In the genomic region with DNA sequence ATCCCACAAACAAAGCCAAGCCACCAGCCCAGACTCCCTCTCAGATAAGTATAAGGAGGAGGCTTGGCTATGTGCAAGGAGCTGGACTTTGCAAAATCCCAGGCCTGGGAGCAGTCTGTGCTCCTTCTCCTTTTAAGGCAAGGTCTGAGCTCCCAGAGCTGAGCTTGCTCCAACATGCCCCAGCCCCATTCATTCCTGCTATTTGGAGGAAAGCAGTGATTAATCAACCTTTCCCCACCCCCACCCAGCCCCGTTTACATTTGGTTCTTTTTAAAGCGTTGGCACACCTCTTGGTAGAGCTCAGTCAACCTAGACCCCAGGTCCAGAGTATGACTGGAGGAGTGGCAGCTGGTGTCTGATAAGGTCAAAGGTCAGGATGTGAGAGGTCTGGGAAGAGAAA, we compare ENCODE assay signal across 20 mouse cellular contexts. TPM values are rescaled to one million over a fixed set of nuclear protein-coding genes. Genes with fewer than 3 reads are reported as not detected.
DNase-seq lines count a peak whose midpoint lies in the region; ATAC-seq lines count a peak whose summit lies in the region.
"Had no signal": no experiment of that assay in that cellular context is flagged by ENCODE, and none has a peak within 500 bp of the region (broad histone marks: within the 10 kb centered on the region; RNA-seq: fewer than 3 reads in every experiment).

No protein-coding gene starts in this region.

- H3K27ac ChIP-seq in heart, embryonic 10.5 days, result peak overlapping the region; percentile 73
- peak overlapping the region; percentile 37; the same call in 1 of the 2 replicates for H3K27ac ChIP-seq in kidney, embryonic 16.5 days (ENCODE audit: low read length)
- peak overlapping the region; percentile 37 for H3K27ac ChIP-seq in limb, embryonic 10.5 days
- no peak overlapping the region for H3K27ac ChIP-seq in forebrain, embryonic 13.5 days
- H3K27ac ChIP-seq: embryonic facial prominence, embryonic 12.5 days; forebrain, embryonic 10.5 days; hindbrain, embryonic 12.5 days; limb, embryonic 15.5 days had no signal

- peaks cover 10% of the 10 kb centered on the region for H3K36me3 ChIP-seq in heart, embryonic 10.5 days
- no peaks in the 10 kb centered on the region for H3K36me3 ChIP-seq in kidney, embryonic 16.5 days (ENCODE audit: insufficient read depth, low read length)
- no peaks in the 10 kb centered on the region for H3K36me3 ChIP-seq in limb, embryonic 10.5 days
- H3K36me3 ChIP-seq in forebrain, embryonic 13.5 days (ENCODE audit: poor library complexity, severe bottlenecking), result no peaks in the 10 kb centered on the region
- H3K36me3 ChIP-seq: embryonic facial prominence, embryonic 12.5 days; forebrain, embryonic 10.5 days; hindbrain, embryonic 12.5 days; limb, embryonic 15.5 days had no signal

- DNase-seq in heart, embryonic 10.5 days (ENCODE audit: low spot score), result no peak
- no peak for DNase-seq in heart, adult 9 months (ENCODE audit: low spot score in 2 of 2)
- no peak for DNase-seq in kidney, postnatal 25 days
- DNase-seq in NIH3T3 (ENCODE audit: low read depth), result peak; percentile 96
- peak; percentile 39 for DNase-seq in limb, embryonic 10.5 days (ENCODE audit: low spot score)
- DNase-seq in gastrocnemius, postnatal 25 days, result no peak
- DNase-seq: adrenal gland, adult 8-10 months; cerebellum, adult 18-20 months; kidney, adult 8-10 months; layer of hippocampus, adult 9-11 months; liver, postnatal 0 days; thymus, postnatal 25 days had no signal

- H3K4me2 ChIP-seq in kidney, embryonic 16.5 days (replicated peaks; ENCODE audit: low read depth, low read length), result no peak overlapping the region
- H3K4me2 ChIP-seq in forebrain, embryonic 13.5 days, result no peak overlapping the region
- H3K4me2 ChIP-seq: embryonic facial prominence, embryonic 12.5 days; hindbrain, embryonic 12.5 days; limb, embryonic 15.5 days had no signal

- peaks cover 34% of the 10 kb centered on the region for H3K4me1 ChIP-seq in heart, embryonic 10.5 days
- no peaks in the 10 kb centered on the region for H3K4me1 ChIP-seq in kidney, embryonic 16.5 days (ENCODE audit: insufficient read depth, low read length)
- H3K4me1 ChIP-seq in limb, embryonic 10.5 days, result peaks cover 7% of the 10 kb centered on the region
- no peaks in the 10 kb centered on the region for H3K4me1 ChIP-seq in forebrain, embryonic 13.5 days
- H3K4me1 ChIP-seq: embryonic facial prominence, embryonic 12.5 days; hindbrain, embryonic 12.5 days; limb, embryonic 15.5 days had no signal

- no peak overlapping the region for H3K9ac ChIP-seq in kidney, embryonic 16.5 days (replicated peaks; ENCODE audit: low read length)
- H3K9ac ChIP-seq in forebrain, embryonic 13.5 days, result no peak overlapping the region
- H3K9ac ChIP-seq: embryonic facial prominence, embryonic 12.5 days; hindbrain, embryonic 12.5 days; limb, embryonic 15.5 days; liver, postnatal 0 days had no signal

- H3K9me3 ChIP-seq in heart, embryonic 10.5 days, result no peaks in the 10 kb centered on the region
- no peaks in the 10 kb centered on the region for H3K9me3 ChIP-seq in kidney, embryonic 16.5 days (ENCODE audit: low read length)
- H3K9me3 ChIP-seq in limb, embryonic 10.5 days (replicated peaks), result no peaks in the 10 kb centered on the region
- no peaks in the 10 kb centered on the region; the same call in 1 of the 2 replicates for H3K9me3 ChIP-seq in forebrain, embryonic 13.5 days (replicated peaks)
- H3K9me3 ChIP-seq: embryonic facial prominence, embryonic 12.5 days; limb, embryonic 15.5 days had no signal

- no peak overlapping the region for H3K4me3 ChIP-seq in heart, embryonic 10.5 days
- no peak overlapping the region for H3K4me3 ChIP-seq in kidney, embryonic 16.5 days (ENCODE audit: low read length)
- no peak overlapping the region for H3K4me3 ChIP-seq in limb, embryonic 10.5 days
- no peak overlapping the region for H3K4me3 ChIP-seq in forebrain, embryonic 13.5 days
- H3K4me3 ChIP-seq: embryonic facial prominence, embryonic 12.5 days; forebrain, embryonic 10.5 days; hindbrain, embryonic 12.5 days; limb, embryonic 15.5 days had no signal

- H3K27me3 ChIP-seq in heart, embryonic 10.5 days (ENCODE audit: insufficient read depth, poor library complexity, severe bottlenecking), result no peaks in the 10 kb centered on the region
- no peaks in the 10 kb centered on the region for H3K27me3 ChIP-seq in kidney, embryonic 16.5 days (ENCODE audit: insufficient read depth, low read length)
- H3K27me3 ChIP-seq in limb, embryonic 10.5 days (ENCODE audit: low read depth, poor library complexity, severe bottlenecking), result no peaks in the 10 kb centered on the region
- no peaks in the 10 kb centered on the region for H3K27me3 ChIP-seq in forebrain, embryonic 13.5 days
- H3K27me3 ChIP-seq: embryonic facial prominence, embryonic 12.5 days; hindbrain, embryonic 12.5 days; limb, embryonic 15.5 days had no signal

- ATAC-seq in kidney, embryonic 16.5 days (ENCODE audit: low FRiP score, low TSS enrichment), result peak; percentile 59; the same call in 1 of the 2 replicates
- ATAC-seq in forebrain, embryonic 13.5 days, result no peak
- ATAC-seq: liver, postnatal 0 days had no signal

- 15% methylated on average over 2 of the region's 2 CpGs for WGBS in heart, embryonic 10.5 days
- WGBS in kidney, embryonic 16.5 days, result 12% methylated on average over 2 of the region's 2 CpGs
- 32% methylated on average over 2 of the region's 2 CpGs for WGBS in limb, embryonic 10.5 days
- WGBS in forebrain, embryonic 13.5 days, result 52% methylated on average over 2 of the region's 2 CpGs

RNA-seq across cellular contexts. Expression of a gene that starts 16.0 kb away (rescaled TPM):
- 33.1 and 39.6 TPM in 2 replicates for polyA plus RNA-seq in heart, embryonic 10.5 days (2016; fragmentation: Nextera tagmentation; extraction: Ambion mirVana)
- polyA plus RNA-seq in kidney, embryonic 16.5 days (2015; fragmentation: Nextera tagmentation; extraction: Ambion mirVana), result 47.1 and 50.8 TPM in 2 replicates
- 53.3 and 57.5 TPM in 2 replicates for polyA plus RNA-seq in limb, embryonic 10.5 days (2016; fragmentation: Nextera tagmentation; extraction: Ambion mirVana)
- 70.0 and 84.4 TPM in 2 replicates for polyA plus RNA-seq in forebrain, embryonic 13.5 days (2015; fragmentation: Nextera tagmentation; extraction: Ambion mirVana)
- total RNA-seq in gastrocnemius, postnatal 25 days (2021), result 100 to 1,000 TPM; 236 to 261 TPM
- total RNA-seq: monocyte, adult 5-6 weeks had no signal

RNA-seq across cellular contexts. Expression of a gene that starts 34.5 kb away (rescaled TPM):
- 3.6 and 5.2 TPM in 2 replicates for polyA plus RNA-seq in heart, embryonic 10.5 days (2016; fragmentation: Nextera tagmentation; extraction: Ambion mirVana)
- 1.8 and 2.9 TPM in 2 replicates for polyA plus RNA-seq in kidney, embryonic 16.5 days (2015; fragmentation: Nextera tagmentation; extraction: Ambion mirVana)
- 0.28 and 0.39 TPM in 2 replicates for polyA plus RNA-seq in limb, embryonic 10.5 days (2016; fragmentation: Nextera tagmentation; extraction: Ambion mirVana)
- polyA plus RNA-seq in forebrain, embryonic 13.5 days (2015; fragmentation: Nextera tagmentation; extraction: Ambion mirVana), result 0.22 and 0.30 TPM in 2 replicates
- total RNA-seq in gastrocnemius, postnatal 25 days (2021), result 10 to 100 TPM in 1 of 2 experiments, 1 to 10 TPM in 1; 3.0 to 10.9 TPM
- total RNA-seq: common myeloid progenitor, adult 5-6 weeks; monocyte, adult 5-6 weeks had no signal

RNA-seq across cellular contexts. Expression of a gene that starts 45.5 kb away (rescaled TPM):
- 336 and 388 TPM in 2 replicates for polyA plus RNA-seq in heart, embryonic 10.5 days (2016; fragmentation: Nextera tagmentation; extraction: Ambion mirVana)
- 201 and 206 TPM in 2 replicates for polyA plus RNA-seq in kidney, embryonic 16.5 days (2015; fragmentation: Nextera tagmentation; extraction: Ambion mirVana)
- polyA plus RNA-seq in limb, embryonic 10.5 days (2016; fragmentation: Nextera tagmentation; extraction: Ambion mirVana), result 201 and 243 TPM in 2 replicates
- 167 and 179 TPM in 2 replicates for polyA plus RNA-seq in forebrain, embryonic 13.5 days (2015; fragmentation: Nextera tagmentation; extraction: Ambion mirVana)
- 100 to 1,000 TPM; 282 to 296 TPM for total RNA-seq in gastrocnemius, postnatal 25 days (2021)

Comparison
In these comparisons a context has a peak if more than half of its experiments do, and no peak if none do; other contexts are left out.
1. DNase-seq: peak in NIH3T3 (single experiment) and limb, embryonic 10.5 days (single experiment); none in heart, embryonic 10.5 days (single experiment), heart, adult 9 months (0 of 2), kidney, postnatal 25 days (0 of 2) and gastrocnemius, postnatal 25 days (single experiment).